Mouse (Mus musculus) natural killer cell, adult 2 months (primary cell): ENCODE results near the gene Olfr763.
"Not testable (repeated sequence)": the region's sequence is repeated elsewhere in the genome, so short reads cannot be mapped to it uniquely, and the experiment has no call there.

ENCODE experiments used
- DNase-seq, 2 experiments: peaks; one replicate each; pipeline ENCODE4 v3.0.0; 2022; ENCODE audit warnings: low spot score in 2 of 2

Olfr763 gene

DNA sequence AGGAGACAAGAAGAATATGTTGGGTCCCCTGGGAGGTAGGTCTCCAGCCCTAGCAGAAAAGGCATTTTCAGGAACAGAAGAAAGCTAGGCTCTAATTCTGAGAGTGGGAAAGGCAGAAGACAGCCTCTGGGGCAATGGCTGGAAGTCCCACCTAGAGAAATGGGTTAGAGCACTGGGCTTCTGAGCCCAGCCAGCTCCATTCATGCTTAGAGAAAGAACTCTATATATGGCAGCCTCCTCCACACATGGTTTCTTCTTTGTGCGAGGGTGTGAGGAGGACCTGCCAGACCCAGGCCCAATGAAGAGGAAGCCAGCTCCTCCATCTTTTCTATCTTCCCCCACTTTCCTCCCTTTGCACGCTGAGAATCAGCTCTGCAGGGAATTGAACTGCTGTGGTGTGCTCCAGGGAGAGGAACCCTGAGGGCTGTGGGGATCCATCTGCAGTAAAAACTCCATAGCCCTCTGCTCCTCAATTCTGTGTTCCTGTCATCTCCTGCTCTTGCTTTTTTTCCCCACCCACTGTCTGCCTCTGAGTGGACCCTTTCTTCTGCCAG lies at the start of gene Olfr763:
TSS of gene Olfr763 (plus strand) at position 504 of the 554 bp plus-strand sequence.
- DNase-seq = no peak

DNA sequence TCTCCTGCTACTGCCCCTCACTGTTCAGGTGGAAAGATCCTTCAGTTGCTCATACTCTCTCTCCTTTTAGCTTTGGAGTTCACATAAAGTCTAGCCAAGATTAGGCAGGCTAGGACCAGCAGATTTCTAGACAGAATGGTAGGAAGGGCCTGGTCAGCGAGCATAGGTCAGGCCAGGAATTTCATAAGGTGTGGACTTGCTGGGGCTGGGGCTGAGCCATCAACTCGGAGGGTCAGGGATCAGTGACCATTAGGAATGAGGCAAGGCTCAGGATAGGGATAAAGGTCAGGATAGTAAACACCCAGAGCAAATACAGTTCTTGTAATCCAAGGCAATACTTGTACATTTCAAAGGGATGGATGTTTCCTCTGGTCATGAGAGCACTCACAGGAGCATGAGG lies 45.6 kb upstream of the Olfr763 start:
- DNase-seq = no peak

DNA sequence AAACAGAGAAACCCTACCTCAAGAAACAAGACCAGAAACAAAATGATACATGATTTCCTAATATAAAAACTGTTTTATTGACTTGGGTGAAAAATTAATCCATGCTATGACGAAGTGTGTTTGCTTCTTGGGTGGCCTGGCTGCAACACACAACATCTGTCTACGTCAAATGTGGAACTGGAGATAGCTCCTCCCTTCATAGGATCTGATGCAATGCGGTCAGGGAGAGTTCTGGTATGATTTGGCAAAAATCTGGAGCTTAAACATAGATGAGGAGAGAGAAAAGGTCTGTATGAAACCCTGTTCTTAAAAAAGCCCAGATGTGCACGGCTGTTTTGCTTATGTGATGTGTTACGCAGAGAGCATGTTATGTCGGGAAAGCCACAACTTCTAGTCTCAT lies 44.7 kb upstream of the Olfr763 start:
- no peak for DNase-seq

DNA sequence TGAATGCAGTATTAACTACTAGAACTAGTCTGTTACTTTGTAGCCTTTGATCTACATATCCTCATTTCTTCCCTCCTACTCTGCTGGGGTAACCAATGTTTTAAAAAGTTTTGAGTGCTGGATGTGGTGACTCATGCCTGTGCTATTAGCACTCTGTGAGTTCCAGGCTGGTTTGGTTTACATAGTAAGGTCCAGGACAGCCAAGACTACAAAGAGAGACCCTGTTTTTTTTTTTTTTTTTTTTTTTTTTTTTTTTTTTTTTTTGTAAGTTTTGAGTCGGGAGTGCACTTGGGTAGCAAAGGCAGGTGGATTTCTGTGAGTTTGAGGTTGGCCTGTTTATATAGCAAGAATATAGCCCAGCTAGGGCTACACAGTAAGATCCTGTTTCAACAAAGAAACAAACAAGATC lies 42.2 kb upstream of the Olfr763 start:
- no peak for DNase-seq

- DNase-seq = no peak
Measured at GRCm38 (mm10) chr10:128970740-128971250, 39.8 kb upstream of the Olfr763 start.

DNA sequence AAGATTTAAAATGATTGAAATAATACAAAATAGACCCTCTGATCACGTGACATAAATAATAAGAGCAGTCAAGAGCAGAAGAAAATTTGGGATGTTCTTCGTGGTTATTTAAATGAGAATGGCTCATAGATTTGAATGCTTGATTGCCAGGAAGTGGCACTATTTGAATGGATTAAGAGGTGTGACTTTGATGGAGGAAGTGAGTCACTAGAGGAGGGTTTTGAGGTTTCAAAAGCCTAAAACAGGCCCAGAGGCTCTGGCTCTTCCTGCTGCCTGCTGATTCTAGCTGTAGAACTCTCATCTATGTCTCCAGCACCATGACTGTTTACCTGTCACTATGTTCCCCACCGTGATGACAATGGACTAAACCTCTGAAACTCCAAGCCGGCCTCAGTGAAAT lies 37.8 kb upstream of the Olfr763 start:
- DNase-seq = no peak

GRCm38 (mm10) chr10:128976395-128976794 lies 34.2 kb upstream of the Olfr763 start:
- DNase-seq = no peak

GRCm38 (mm10) chr10:128977522-128978114 lies 33.0 kb upstream of the Olfr763 start:
- no peak for DNase-seq

- DNase-seq = no peak
Measured at GRCm38 (mm10) chr10:128980644-128981365, 29.8 kb upstream of the Olfr763 start.

GRCm38 (mm10) chr10:128989131-128989530 lies 21.5 kb upstream of the Olfr763 start, which contains the start of gene Olfr9:
Gene Olfr9 (plus strand): TSS chr10:128989431.
- DNase-seq = not testable (repeated sequence)

DNA sequence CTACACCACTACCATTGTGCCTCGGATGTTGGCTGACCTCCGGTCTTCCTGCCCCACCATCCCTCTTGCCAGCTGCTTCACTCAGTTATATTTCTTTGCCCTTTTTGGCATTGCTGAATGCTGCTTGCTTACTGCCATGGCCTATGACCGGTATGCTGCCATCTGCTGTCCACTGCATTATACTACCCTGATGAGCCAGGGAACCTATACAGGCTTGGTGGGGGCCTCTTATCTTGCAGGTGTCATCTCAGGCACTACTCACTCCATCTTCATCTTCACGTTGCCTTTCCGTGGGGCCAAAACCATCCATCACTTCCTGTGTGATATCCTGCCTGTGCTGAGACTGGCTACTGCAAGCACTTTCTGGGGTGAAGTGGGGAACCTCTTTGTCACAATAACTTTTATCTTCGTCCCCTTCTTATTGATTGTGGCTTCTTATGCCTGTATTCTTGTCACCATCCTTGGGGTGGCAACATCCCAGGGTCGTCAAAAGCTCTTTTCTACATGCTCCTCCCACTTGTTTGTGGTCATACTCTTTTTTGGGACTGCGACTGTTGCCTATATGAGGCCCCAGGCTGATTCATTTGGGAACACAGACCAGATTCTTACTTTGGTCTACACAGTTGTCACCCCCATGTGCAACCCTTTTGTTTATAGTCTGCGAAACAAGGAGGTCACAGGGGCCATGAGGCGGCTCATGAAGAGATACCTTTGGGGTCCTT lies 20.3 kb upstream of the Olfr763 start:
- DNase-seq = not testable (repeated sequence)

GRCm38 (mm10) chr10:128990994-128991393 lies 19.6 kb upstream of the Olfr763 start:
- peak; percentile 2 to 35 for DNase-seq

DNA sequence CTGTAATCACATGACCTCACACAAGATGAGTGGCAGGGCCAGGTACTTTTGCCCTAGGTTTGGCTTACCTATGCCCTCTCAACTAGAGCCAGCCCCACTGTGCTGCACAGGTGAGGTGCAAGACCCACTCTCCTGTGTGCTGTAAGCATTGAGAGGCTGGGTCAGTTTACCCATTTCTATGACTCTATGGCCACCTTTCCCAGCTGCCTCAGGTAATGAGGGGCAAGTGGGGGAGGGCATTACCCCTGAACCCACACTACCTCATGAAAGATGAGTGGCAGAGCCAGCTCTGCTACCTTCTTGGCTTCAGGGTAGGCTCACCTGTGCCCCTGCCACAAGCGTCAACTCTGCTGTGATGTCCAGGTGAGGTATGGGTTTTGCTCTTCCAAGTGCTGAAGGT lies 14.8 kb upstream of the Olfr763 start:
- no peak for DNase-seq

DNA sequence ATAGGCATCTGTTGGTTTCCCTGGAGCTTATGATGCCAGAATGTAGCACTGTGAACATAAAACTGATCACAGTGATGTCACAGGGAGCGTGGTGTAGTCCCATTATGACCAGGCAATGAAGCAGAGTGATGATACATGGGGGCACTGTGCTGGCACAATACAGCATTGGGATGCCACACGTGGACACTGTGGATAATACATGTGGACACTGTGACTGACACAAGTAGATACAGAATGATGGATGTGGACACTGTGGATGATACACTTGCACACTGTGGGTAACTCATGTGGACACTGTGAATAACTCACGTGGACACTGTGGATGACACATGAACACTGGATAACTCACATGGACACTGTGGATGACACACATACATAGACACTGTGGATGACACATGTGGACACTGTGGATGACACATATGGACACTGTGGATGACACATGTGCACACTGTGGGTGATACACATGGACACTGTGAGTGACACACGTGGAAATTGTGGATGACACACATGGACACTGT lies 14.0 kb upstream of the Olfr763 start:
- no peak for DNase-seq

GRCm38 (mm10) chr10:129004032-129004920 lies 6.3 kb upstream of the Olfr763 start:
- no peak for DNase-seq

DNA sequence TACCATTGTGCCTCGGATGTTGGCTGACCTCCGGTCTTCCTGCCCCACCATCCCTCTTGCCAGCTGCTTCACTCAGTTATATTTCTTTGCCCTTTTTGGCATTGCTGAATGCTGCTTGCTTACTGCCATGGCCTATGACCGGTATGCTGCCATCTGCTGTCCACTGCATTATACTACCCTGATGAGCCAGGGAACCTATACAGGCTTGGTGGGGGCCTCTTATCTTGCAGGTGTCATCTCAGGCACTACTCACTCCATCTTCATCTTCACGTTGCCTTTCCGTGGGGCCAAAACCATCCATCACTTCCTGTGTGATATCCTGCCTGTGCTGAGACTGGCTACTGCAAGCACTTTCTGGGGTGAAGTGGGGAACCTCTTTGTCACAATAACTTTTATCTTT lies 920 bp downstream of the Olfr763 start:
- not testable (repeated sequence) for DNase-seq

DNA sequence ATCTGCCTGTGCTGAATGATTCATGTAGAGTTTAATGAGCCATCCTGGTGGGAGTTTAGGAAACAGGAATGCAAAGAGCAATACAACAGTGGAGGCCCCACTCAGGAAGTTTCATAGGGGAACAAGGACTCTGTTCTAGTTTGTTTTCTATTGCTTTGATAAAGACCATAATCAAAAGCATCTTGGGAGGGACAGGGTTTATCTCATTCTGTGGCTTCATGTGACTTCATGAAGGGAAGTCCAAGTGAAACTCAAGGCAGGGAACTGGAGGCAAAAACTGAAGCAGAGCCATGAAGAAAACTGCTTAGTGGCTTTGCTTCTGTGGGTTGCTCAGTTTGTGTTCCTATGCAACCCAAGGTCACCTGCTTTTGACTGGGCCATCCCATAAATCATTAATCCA lies 3.9 kb downstream of the Olfr763 start:
- no peak for DNase-seq

- no peak for DNase-seq
Measured at GRCm38 (mm10) chr10:129023319-129023718, 12.7 kb downstream of the Olfr763 start.

GRCm38 (mm10) chr10:129026018-129026662 lies 15.5 kb downstream of the Olfr763 start:
- DNase-seq = peak in 1 of 2 experiments; percentile 4

DNA sequence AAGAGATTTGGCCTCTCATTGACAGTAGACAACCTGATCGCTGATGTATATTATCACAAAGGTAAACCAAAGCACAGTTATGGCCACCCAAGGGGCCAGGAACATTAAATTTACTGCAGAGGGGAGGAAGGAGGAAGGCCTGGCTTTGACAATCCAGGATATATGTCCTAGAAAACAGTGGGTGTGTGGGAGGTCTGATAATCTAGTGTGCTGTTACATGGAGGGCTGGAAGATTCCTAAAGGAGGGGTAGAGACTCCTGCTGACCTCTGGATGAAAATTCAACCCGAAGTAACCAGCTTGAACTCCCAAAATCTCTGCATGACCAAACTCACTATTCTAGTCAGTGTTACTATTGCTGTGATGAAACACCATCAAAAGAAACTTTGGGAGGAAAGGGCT lies 17.8 kb downstream of the Olfr763 start:
- no peak for DNase-seq
